Mouse (Mus musculus) stomach, embryonic 16.5 days (tissue): Measurements from ENCODE around the gene Tldc1. TPM values are rescaled to one million over a fixed set of nuclear protein-coding genes. Genes with fewer than 3 reads are reported as not detected.
A peak's percentile ranks its signal among the peaks of the same experiment; 100 is the strongest.

ENCODE experiments used
- ATAC-seq: fragments of 200-750 bp; cut with Nextera tagmentation; 2 replicates; pipeline ENCODE4 v1.8.0; 2017; ENCODE audit warnings: moderate number of reproducible peaks, moderate TSS enrichment; ENCODE audit not compliant: insufficient read depth, low FRiP score
- H3K27ac ChIP-seq: fragments of 300-500 bp; sonication (generic); 2 replicates; pipeline ENCODE4 v1.5.1; 2014; ENCODE audit warnings: low read length
- H3K27me3 ChIP-seq: fragments of 300-500 bp; sonication (generic); 2 replicates; pipeline ENCODE4 v1.6.1; 2014; ENCODE audit warnings: low read length, control low read depth, mixed read lengths; ENCODE audit not compliant: control insufficient read depth, insufficient read depth
- H3K36me3 ChIP-seq: fragments of 300-500 bp; sonication (generic); 2 replicates; pipeline ENCODE4 v1.6.1; 2014; ENCODE audit warnings: low read length; ENCODE audit not compliant: control insufficient read depth, insufficient read depth
- H3K4me1 ChIP-seq: fragments of 300-500 bp; sonication (generic); 2 replicates; pipeline ENCODE4 v1.6.1; 2014; ENCODE audit warnings: low read length, control low read depth, mixed read lengths; ENCODE audit not compliant: control insufficient read depth, insufficient read depth
- H3K4me2 ChIP-seq: fragments of 300-500 bp; sonication (generic); 2 replicates; pipeline ENCODE4 v1.6.1; 2014; ENCODE audit warnings: low read depth, low read length, mixed read lengths
- H3K4me3 ChIP-seq: fragments of 300-500 bp; sonication (generic); replicated peaks from 2 replicates; pipeline ENCODE4 v1.5.1; 2014; ENCODE audit warnings: mild to moderate bottlenecking, low read length
- H3K9ac ChIP-seq: fragments of 300-500 bp; sonication (generic); 2 replicates; pipeline ENCODE4 v1.6.1; 2014; ENCODE audit warnings: low read length
- H3K9me3 ChIP-seq: fragments of 300-500 bp; sonication (generic); replicated peaks from 2 replicates; pipeline ENCODE4 v1.6.1; 2016; ENCODE audit warnings: low read length, control low read depth; ENCODE audit not compliant: control insufficient read depth
- WGBS: fragments of 180-500 bp; shearing (Covaris S2); extraction: QIAGEN DNeasy Blood & Tissue Kit; methylation state at CpG from one replicate; pipeline ENCODE4 v1.1.7; 2014; 5-methylcytosine and 5-hydroxymethylcytosine counted together
- polyA plus RNA-seq: library from polyadenylated mRNA; unstranded; fragments of >200 nt; fragmentation: Nextera tagmentation; extraction: Ambion mirVana; gene quantifications from 2 replicates; pipeline ENCODE4 v1.2.1, GENCODE M21; 2015

Tldc1 gene
- polyA plus RNA-seq, 1 experiment from 2014 or later = 14.5 TPM

DNA sequence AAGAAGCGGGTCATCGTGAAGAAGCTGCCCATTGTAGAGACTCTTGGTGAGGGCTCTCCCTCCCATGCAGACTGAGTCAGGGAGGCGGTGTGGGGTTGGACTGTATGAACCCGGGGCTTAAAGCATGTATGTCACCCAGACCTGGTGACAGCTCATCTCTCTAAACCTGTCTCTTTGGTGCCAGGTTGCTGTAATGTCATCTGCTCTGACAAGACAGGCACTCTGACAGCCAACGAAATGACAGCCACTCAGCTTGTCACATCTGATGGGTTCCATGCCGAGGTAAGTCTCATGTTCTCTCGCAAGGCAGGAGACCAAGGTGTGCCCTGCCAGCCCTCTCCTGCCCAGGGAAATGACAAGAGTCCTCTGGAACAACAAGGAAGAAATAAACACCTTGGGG is 35.8 kb downstream of the Tldc1 start:
- Histone ChIP-seq H3K27ac (peak overlapping the region; percentile 66; the same call in 1 of the 2 replicates), H3K27me3 (no peaks in the 10 kb centered on the region), H3K4me3 (no peak overlapping the region), H3K9me3 (no peaks in the 10 kb centered on the region), H3K9ac (no peak overlapping the region), H3K4me2 (no peak overlapping the region), H3K36me3 (no peaks in the 10 kb centered on the region), H3K4me1 (peaks cover 16% of the 10 kb centered on the region)
- 84% methylated on average over 7 of the region's 7 CpGs for WGBS
- ATAC-seq = no peak

DNA sequence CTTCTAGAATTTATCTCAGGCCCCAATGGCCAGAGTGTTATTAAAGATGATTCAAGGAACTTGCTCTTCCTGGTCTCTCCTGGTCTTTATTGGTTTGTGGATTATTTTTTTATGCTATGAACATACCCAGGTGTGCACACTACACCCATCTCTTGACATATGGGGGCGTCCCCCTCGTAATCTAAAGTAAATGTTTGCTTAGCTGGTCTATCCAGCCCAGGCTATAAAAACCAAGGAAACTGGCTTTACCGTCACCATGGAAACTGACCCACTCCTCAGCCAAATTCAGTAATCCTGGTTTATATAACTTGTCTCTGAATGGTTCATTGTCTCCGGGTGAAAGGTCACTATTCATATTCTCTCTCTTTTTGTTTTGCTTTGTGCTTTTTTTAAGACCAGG is 37.6 kb downstream of the Tldc1 start:
- Histone ChIP-seq H3K27me3 (no peaks in the 10 kb centered on the region), H3K27ac (peak overlapping the region; percentile 48; the same call in 1 of the 2 replicates), H3K36me3 (no peaks in the 10 kb centered on the region), H3K4me3 (no peak overlapping the region), H3K4me2 (no peak overlapping the region), H3K9ac (no peak overlapping the region), H3K9me3 (no peaks in the 10 kb centered on the region), H3K4me1 (peaks cover 16% of the 10 kb centered on the region)
- peak; percentile 63 for ATAC-seq
- WGBS = 35% methylated on average over 4 of the region's 4 CpGs

DNA sequence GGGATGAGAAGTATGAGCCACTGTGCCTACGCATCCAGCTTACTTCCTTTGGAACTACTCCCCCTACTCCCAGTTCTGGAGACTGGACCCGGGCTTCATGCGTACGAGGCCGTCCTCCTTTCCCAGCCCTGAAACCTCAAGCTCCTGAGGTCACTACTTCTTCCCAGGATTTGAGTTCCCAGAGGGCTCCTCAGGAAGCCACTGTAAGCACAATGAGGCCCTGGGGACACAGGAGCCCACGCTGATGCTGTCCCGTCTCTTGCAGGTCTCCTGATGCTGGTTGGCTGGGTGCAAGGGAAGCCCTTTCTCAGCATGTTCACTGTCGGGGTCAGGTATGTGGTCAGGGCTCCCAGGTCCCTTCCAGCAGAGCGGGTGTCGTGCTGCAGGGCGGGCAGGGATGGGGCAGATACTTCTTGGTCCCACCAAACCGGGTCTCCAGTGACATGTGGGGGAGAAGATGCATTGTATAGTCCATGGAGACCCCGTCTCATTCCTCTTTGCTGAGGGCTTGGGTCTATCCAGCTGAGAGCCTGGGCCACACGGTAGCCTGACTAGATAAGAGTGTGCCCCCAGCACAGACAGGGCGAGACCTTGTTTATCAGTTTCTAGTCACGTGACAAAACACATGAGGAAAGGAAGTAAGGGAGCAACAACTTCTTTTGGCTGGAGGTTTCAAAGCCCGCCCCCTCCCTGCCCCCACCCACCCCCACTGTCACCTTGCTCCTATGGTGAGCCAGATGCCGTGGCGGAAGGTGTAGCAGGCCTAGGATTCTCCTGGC is 39.9 kb downstream of the Tldc1 start:
- Histone ChIP-seq H3K36me3 (no peaks in the 10 kb centered on the region), H3K27me3 (no peaks in the 10 kb centered on the region), H3K4me2 (no peak overlapping the region), H3K9ac (no peak overlapping the region), H3K27ac (no peak overlapping the region), H3K4me1 (peaks cover 8% of the 10 kb centered on the region; the same call in 1 of the 2 replicates), H3K9me3 (no peaks in the 10 kb centered on the region), H3K4me3 (no peak overlapping the region)
- 72% methylated on average over 19 of the region's 19 CpGs for WGBS
- no peak for ATAC-seq

DNA sequence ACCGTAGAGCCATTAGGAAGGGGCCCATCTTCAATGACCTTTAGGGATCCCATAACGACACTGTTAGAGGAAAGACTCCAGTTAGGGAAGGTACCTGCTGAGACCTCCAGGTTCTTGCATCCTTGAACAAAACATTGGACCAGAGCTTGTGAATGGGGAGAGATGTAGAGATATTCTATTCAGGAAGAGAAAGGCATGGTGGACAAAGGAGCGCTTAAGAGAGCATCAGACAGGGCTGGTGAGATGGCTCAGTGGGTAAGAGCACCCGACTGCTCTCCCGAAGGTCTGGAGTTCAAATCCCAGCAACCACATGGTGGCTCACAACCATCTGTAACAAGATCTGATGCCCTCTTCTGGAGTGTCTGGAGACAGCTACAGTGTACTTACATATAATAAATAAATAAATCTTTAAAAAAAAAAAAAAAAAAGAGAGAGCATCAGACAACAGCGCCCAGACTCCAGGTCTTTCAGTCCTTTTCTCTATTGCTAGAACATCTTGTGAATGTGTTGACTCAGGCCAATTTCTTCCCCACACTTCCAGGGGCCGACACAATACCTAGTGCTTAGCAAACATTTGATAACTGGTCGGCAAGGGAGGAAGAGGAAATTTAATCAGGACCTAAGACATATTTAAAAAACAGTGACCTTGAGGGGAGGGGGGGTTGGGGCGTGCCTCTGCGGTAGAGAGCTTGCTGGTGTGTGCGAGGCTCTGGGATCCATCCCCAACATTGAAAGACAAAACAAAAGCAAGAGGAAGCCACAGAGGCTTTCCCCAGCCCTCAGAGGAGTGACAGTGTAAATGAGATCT is 40.9 kb downstream of the Tldc1 start:
- Histone ChIP-seq H3K4me3 (no peak overlapping the region), H3K27ac (no peak overlapping the region), H3K36me3 (no peaks in the 10 kb centered on the region), H3K9me3 (no peaks in the 10 kb centered on the region), H3K9ac (no peak overlapping the region), H3K27me3 (no peaks in the 10 kb centered on the region), H3K4me2 (no peak overlapping the region), H3K4me1 (peaks cover 12% of the 10 kb centered on the region; the same call in 1 of the 2 replicates)
- 64% methylated on average over 11 of the region's 11 CpGs for WGBS
- no peak for ATAC-seq

- ATAC-seq = no peak
- Histone ChIP-seq H3K27ac (no peak overlapping the region), H3K9me3 (no peaks in the 10 kb centered on the region), H3K36me3 (no peaks in the 10 kb centered on the region), H3K9ac (no peak overlapping the region), H3K4me1 (peaks cover 12% of the 10 kb centered on the region; the same call in 1 of the 2 replicates), H3K4me2 (no peak overlapping the region), H3K4me3 (no peak overlapping the region), H3K27me3 (no peaks in the 10 kb centered on the region)
- WGBS = 84% methylated on average over 10 of the region's 10 CpGs
Measured at GRCm38 (mm10) chr8:119736348-119736917, 41.8 kb downstream of the Tldc1 start.

GRCm38 (mm10) chr8:119732072-119732471 is 46.1 kb downstream of the Tldc1 start:
- Histone ChIP-seq H3K4me2 (no peak overlapping the region), H3K27ac (no peak overlapping the region), H3K27me3 (no peaks in the 10 kb centered on the region), H3K36me3 (no peaks in the 10 kb centered on the region), H3K4me3 (no peak overlapping the region), H3K9ac (no peak overlapping the region), H3K9me3 (no peaks in the 10 kb centered on the region), H3K4me1 (peaks cover 5% of the 10 kb centered on the region; the same call in 1 of the 2 replicates)
- ATAC-seq = no peak
- WGBS = 66% methylated on average over 13 of the region's 13 CpGs

DNA sequence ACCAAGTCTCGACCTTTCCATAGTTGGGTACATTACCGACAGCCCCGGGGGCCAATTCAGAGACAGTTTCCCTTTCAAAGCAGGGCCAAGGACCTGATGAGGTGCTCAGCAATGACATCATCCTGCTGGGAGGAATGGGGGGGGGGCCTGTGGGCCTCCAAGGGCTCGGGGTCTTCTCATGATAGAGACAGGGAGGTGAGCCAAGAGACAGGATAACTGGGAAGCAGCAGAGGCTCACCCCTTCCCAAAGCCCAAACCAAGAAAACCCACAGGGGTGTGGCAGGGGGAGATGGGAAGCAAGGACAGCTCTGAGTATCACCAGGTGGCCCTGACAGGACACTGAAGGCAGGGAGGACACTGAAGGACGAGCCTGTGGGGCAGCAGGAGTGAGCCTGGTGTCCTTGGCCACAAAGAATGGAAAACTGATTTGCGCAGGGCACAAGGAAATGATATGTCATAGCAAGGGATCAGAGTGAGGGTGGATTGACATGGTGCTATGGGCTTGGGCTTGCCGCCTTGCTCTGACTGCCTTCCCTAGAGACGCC is 49.8 kb downstream of the Tldc1 start:
- Histone ChIP-seq H3K4me1 (peaks cover 5% of the 10 kb centered on the region; the same call in 1 of the 2 replicates), H3K9me3 (no peaks in the 10 kb centered on the region), H3K27ac (no peak overlapping the region), H3K4me2 (no peak overlapping the region), H3K9ac (no peak overlapping the region), H3K27me3 (no peaks in the 10 kb centered on the region), H3K4me3 (no peak overlapping the region), H3K36me3 (no peaks in the 10 kb centered on the region)
- ATAC-seq = no peak
- WGBS = 84% methylated on average over 8 of the region's 8 CpGs

DNA sequence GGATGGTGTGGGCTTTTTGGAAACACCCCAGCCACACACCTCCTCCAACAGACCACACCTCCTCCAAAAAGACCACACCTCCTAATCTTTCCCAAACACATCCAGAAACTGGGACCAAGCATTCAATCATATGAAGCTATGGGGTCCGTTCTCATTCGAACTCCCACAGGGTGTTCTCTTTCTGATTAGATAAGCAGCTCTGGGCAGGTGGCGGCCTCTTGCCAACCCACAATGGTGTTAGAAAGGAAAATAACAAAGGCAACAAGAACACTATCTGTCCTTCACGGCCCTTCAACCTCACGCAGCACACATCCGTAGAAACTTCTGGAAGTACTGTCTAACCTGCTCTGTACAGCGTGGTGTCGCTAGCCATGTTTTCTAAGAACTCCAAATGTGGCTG is 51.1 kb downstream of the Tldc1 start:
- H3K4me2 ChIP-seq = no peak overlapping the region
- 78% methylated on average over 8 of the region's 8 CpGs for WGBS
- no peak overlapping the region for H3K9ac ChIP-seq
- no peak overlapping the region for H3K4me3 ChIP-seq
- H3K4me1 ChIP-seq = no peaks in the 10 kb centered on the region
- no peaks in the 10 kb centered on the region for H3K27me3 ChIP-seq
- no peak for ATAC-seq
- no peak overlapping the region for H3K27ac ChIP-seq
- no peaks in the 10 kb centered on the region for H3K36me3 ChIP-seq
- no peaks in the 10 kb centered on the region for H3K9me3 ChIP-seq

- Histone ChIP-seq H3K36me3 (no peaks in the 10 kb centered on the region), H3K4me1 (no peaks in the 10 kb centered on the region), H3K9ac (no peak overlapping the region), H3K27me3 (no peaks in the 10 kb centered on the region), H3K4me3 (no peak overlapping the region), H3K27ac (no peak overlapping the region), H3K4me2 (no peak overlapping the region), H3K9me3 (no peaks in the 10 kb centered on the region)
- WGBS = 75% methylated on average over 6 of the region's 6 CpGs
- no peak for ATAC-seq
Measured at GRCm38 (mm10) chr8:119724596-119724995, 53.6 kb downstream of the Tldc1 start.
